ENCODE assay signal across 19 mouse cellular contexts in the genomic region with DNA sequence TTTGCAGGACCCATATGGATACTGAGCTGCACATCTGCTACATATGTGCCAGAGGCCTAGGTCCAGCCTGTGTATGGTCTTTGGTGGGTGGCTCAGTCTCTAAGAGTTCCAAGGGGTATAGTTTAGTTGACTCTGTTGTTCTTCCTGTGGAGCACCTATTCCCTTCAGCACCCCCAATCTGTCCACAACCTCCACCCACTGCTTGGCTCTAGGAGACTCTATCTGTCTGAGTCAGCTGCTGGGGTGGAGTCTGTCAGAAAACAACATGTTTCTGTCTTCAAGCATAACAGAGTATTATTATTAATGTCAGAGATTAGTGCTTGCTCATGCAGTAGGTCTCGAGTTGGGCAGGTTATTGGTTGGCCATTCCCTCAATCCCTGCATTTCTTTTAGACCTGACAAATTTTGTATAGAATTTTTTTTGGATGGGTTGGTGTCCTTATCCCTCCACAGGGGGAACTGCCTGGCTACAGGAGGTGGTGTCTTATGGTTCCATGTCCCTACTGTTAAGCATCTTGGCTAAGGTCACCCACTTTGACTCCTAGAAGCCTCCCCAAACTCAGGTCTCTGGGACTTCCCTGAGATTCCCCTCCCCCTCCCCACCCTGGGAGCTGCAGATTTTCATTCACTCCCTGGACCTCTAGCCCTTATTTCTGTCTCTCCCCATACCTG.
"Had no signal": no experiment of that assay in that cellular context is flagged by ENCODE, and none has a peak within 500 bp of the region (broad histone marks: within the 10 kb centered on the region; RNA-seq: fewer than 3 reads in every experiment).

No protein-coding gene starts in this region.

- H3K9ac ChIP-seq: lung, embryonic 15.5 days; midbrain, embryonic 13.5 days; neural tube, embryonic 13.5 days had no signal

- H3K36me3 ChIP-seq: lung, embryonic 15.5 days; midbrain, embryonic 10.5 days; midbrain, embryonic 13.5 days; neural tube, embryonic 13.5 days had no signal

- DNase-seq: kidney, adult 18-20 months; kidney, adult 9 months; kidney, postnatal 14 days; kidney, postnatal 4 days; lung, adult 18-20 months; lung, postnatal 10 days; lung, postnatal 36 days; retina, postnatal 1 day; thymus, adult 2 months; thymus, postnatal 14 days; thymus, postnatal 4 days had no signal

- H3K4me2 ChIP-seq: lung, embryonic 15.5 days; midbrain, embryonic 13.5 days; neural tube, embryonic 13.5 days had no signal

- H3K4me3 ChIP-seq: lung, embryonic 15.5 days; megakaryocyte, embryonic 14.5 days; midbrain, embryonic 10.5 days; midbrain, embryonic 13.5 days; myocyte; neural tube, embryonic 13.5 days had no signal

- ATAC-seq: intestine, embryonic 16.5 days; midbrain, embryonic 13.5 days; midbrain, embryonic 16.5 days had no signal

- H3K27me3 ChIP-seq: lung, embryonic 15.5 days; megakaryocyte, embryonic 14.5 days; midbrain, embryonic 13.5 days; neural tube, embryonic 13.5 days had no signal

- H3K27ac ChIP-seq: lung, embryonic 15.5 days; midbrain, embryonic 10.5 days; midbrain, embryonic 13.5 days; neural tube, embryonic 13.5 days had no signal

- H3K4me1 ChIP-seq: lung, embryonic 15.5 days; megakaryocyte, embryonic 14.5 days; midbrain, embryonic 10.5 days; midbrain, embryonic 13.5 days; neural tube, embryonic 13.5 days had no signal

- H3K9me3 ChIP-seq: lung, embryonic 15.5 days; megakaryocyte, embryonic 14.5 days; midbrain, embryonic 10.5 days; midbrain, embryonic 13.5 days; neural tube, embryonic 13.5 days had no signal
